Mouse (Mus musculus) midbrain, embryonic 11.5 days (tissue): ENCODE results near the gene Tmem196. TPM values are rescaled to one million over a fixed set of nuclear protein-coding genes. Genes with fewer than 3 reads are reported as not detected.
"Not testable (repeated sequence)": the region's sequence is repeated elsewhere in the genome, so short reads cannot be mapped to it uniquely, and the experiment has no call there.

Experiments
- ATAC-seq: fragments of 200-750 bp; cut with Nextera tagmentation; 2 replicates; pipeline ENCODE4 v1.8.0; 2017; ENCODE audit warnings: moderate TSS enrichment, moderate library complexity; ENCODE audit not compliant: low FRiP score
- DNase-seq: peaks from one replicate; pipeline ENCODE4 v3.0.0; 2015; ENCODE audit warnings: low spot score; ENCODE audit errors: missing footprints
- H3K27ac ChIP-seq: fragments of 300-500 bp; sonication (generic); 2 replicates; pipeline ENCODE4 v1.5.1; 2014; ENCODE audit warnings: low read depth, low read length
- H3K27me3 ChIP-seq: fragments of 300-500 bp; sonication (generic); 2 replicates; pipeline ENCODE4 v1.6.1; 2014; ENCODE audit warnings: mild to moderate bottlenecking, low read length, moderate library complexity, mixed read lengths; ENCODE audit not compliant: control insufficient read depth, insufficient read depth
- H3K36me3 ChIP-seq: fragments of 300-500 bp; sonication (generic); 2 replicates; pipeline ENCODE4 v1.6.1; 2014; ENCODE audit warnings: mild to moderate bottlenecking, low read length, moderate library complexity, mixed read lengths; ENCODE audit not compliant: control insufficient read depth, insufficient read depth
- H3K4me1 ChIP-seq: fragments of 300-500 bp; sonication (generic); 2 replicates; pipeline ENCODE4 v1.6.1; 2014; ENCODE audit warnings: low read length; ENCODE audit not compliant: control insufficient read depth, insufficient read depth
- H3K4me2 ChIP-seq: fragments of 300-500 bp; sonication (generic); 2 replicates; pipeline ENCODE4 v1.6.1; 2014; ENCODE audit warnings: mild to moderate bottlenecking, moderate library complexity
- H3K4me3 ChIP-seq: fragments of 300-500 bp; sonication (generic); 2 replicates; pipeline ENCODE4 v1.5.1; 2014; ENCODE audit warnings: low read depth, low read length
- H3K9ac ChIP-seq: fragments of 300-500 bp; sonication (generic); 2 replicates; pipeline ENCODE4 v1.6.1; 2014; ENCODE audit warnings: low read length
- H3K9me3 ChIP-seq: fragments of 300-500 bp; sonication (generic); 2 replicates; pipeline ENCODE4 v1.6.1; 2016; ENCODE audit warnings: low read length; ENCODE audit not compliant: control insufficient read depth
- WGBS: fragments of 180-500 bp; shearing (Covaris S2); extraction: QIAGEN DNeasy Blood & Tissue Kit; methylation state at CpG from one replicate; pipeline ENCODE4 v1.1.7; 2014; 5-methylcytosine and 5-hydroxymethylcytosine counted together
- polyA plus RNA-seq: library from polyadenylated mRNA; unstranded; fragments of >200 nt; fragmentation: Nextera tagmentation; extraction: Ambion mirVana; gene quantifications from 2 replicates; pipeline ENCODE4 v1.2.1, GENCODE M21; 2014

Tmem196 gene
- polyA plus RNA-seq, 1 experiment from 2014 or later: 1.4 TPM

DNA sequence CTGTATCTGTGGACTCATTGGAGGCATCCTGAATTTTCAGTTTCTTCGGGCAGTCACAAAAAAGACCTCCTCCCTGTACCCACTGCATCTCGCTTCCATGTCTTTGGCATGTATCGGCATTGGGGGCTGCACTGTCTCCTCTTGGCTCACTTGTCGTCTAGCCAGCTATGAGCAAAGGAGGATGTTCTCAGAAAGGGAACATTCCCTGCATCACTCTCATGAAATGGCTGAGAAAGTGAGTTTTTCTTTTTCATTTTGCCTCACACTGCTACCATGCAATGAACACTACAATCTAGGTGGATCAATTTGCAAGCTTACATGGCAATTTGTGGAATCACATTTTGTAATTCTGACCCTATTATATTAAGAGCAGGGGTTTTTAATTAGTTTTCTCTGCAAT, 69.1 kb downstream of the Tmem196 start:
- Histone ChIP-seq H3K9ac (no peak overlapping the region), H3K9me3 (no peaks in the 10 kb centered on the region), H3K36me3 (no peaks in the 10 kb centered on the region), H3K27ac (no peak overlapping the region), H3K4me1 (no peaks in the 10 kb centered on the region), H3K4me3 (no peak overlapping the region), H3K4me2 (no peak overlapping the region), H3K27me3 (no peaks in the 10 kb centered on the region)
- DNase-seq (no peak), ATAC-seq (peak; percentile 63)
- 73% methylated on average over 4 of the region's 4 CpGs for WGBS

DNA sequence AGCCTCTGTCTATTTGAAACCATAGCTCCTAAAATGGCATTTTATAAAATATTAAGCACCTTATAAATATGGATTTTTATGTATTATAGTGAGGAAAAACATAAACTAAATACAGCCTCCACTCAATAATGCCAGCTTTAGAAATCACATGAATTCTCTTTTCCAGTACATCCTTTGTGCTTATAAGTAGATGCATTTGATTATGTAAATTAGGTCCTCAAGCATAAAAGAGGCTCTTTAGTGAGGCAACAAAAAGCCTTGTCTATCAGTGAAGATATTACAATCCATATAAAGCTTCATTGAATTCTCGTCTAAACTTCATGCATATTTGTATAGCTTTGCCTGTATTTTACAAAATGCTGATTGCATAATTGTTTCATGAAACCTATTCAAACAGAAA, 69.6 kb downstream of the Tmem196 start:
- peak; percentile 82 for ATAC-seq
- 28% methylated on average over 1 of the region's 1 CpGs for WGBS
- no peaks in the 10 kb centered on the region for H3K9me3 ChIP-seq
- H3K9ac ChIP-seq: no peak overlapping the region
- H3K27ac ChIP-seq: no peak overlapping the region
- H3K4me2 ChIP-seq: no peak overlapping the region
- no peaks in the 10 kb centered on the region for H3K27me3 ChIP-seq
- no peak for DNase-seq
- no peak overlapping the region for H3K4me3 ChIP-seq
- no peaks in the 10 kb centered on the region for H3K4me1 ChIP-seq
- H3K36me3 ChIP-seq: no peaks in the 10 kb centered on the region

DNA sequence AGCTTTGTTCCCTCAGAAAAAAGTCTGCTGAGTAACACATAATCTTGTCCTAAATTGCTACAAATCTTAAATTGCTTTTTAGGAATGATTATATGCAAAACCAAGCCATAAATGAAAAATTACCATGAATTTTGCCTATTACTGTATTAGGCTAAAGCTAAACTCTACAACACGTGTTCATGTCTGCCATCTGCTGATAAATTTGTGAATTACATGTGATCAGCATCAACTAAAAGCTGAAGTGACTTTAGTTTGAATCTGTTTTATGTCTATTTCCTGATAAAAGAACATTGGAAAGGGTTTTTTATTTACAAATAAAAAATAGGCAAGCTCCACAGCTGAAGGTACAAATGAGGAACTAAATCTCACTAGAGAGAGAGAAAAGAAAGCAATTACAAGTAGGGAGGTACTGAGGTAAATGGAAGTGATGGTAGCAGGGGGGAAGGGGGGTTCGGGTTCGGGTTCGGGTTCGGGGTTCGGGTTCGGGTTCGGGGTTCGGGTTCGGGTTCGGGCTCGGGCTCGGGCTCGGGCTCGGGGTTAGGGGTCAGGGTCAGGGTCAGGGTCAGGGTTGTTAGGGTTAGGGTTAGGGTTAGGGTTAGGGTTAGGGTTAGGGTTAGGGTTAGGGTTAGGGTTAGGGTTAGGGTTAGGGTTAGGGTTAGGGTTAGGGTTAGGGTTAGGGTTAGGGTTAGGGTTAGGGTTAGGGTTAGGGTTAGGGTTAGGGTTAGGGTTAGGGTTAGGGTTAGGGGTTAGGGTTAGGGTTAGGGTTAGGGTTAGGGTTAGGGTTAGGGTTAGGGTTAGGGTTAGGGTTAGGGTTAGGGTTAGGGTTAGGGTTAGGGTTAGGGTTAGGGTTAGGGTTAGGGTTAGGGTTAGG, 82.7 kb downstream of the Tmem196 start:
- not testable (repeated sequence) for H3K4me2 ChIP-seq, H3K9ac ChIP-seq, H3K9me3 ChIP-seq, H3K4me1 ChIP-seq, H3K27ac ChIP-seq, H3K36me3 ChIP-seq, H3K4me3 ChIP-seq, H3K27me3 ChIP-seq
- WGBS: 81% methylated on average over 15 of the region's 15 CpGs
- ATAC-seq (peak; percentile 44; the same call in 1 of the 2 replicates), DNase-seq (peak; percentile 96)
